Mouse (Mus musculus) left cerebral cortex, adult 9 months (tissue): ENCODE results near the gene Xrcc4.
A peak's percentile ranks its signal among the peaks of the same experiment; 100 is the strongest.
"Not testable (repeated sequence)": the region's sequence is repeated elsewhere in the genome, so short reads cannot be mapped to it uniquely, and the experiment has no call there.

Source experiments
- DNase-seq, 2 experiments: peaks; one replicate each; pipeline ENCODE4 v3.0.0; 2022; ENCODE audit warnings: low spot score in 2 of 2

Xrcc4 gene

GRCm38 (mm10) chr13:90088962-90089824, at the start of gene Xrcc4, which contains the start of gene Tmem167:
Xrcc4 (minus strand) TSS chr13:90089608.
Tmem167 (plus strand) TSS chr13:90089123.
- peak; percentile 97 to 99 for DNase-seq

DNA sequence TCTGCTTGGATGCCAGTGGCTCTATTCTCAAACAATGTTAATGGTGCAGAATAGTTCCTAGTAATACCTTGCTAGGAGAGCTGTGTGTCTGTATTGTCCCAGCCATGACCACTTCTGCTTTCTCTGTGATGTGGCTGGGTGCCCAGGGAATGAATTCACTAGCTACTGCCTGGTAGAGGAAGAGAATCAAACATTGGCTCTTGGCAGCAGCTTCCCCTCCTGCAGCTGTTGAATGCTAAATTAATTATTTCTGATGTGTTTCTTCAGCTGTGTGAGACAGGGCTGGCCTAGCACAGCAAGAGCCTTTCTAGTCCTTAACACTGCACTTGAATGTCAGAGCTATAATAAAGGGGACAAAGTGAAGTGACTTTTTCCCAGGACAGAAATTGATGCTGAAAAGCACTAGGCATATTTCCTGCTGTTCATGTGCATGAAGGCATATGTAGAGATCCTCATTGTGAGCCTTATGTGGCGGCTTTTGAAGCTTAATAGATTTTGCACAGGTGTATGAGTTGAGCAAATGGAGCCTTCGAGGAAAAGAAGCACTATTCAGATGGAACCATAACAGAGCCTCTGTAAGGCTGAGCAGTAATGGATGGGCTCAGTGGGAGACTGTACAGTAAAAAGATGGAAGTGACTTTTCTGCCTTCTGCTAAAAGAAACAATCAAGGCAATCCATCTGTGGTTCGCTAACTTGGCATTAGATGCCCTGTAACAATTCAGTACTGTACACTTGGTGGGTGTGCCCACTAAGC, 46.9 kb upstream of the Xrcc4 start:
- peak; percentile 26 to 46 for DNase-seq

DNA sequence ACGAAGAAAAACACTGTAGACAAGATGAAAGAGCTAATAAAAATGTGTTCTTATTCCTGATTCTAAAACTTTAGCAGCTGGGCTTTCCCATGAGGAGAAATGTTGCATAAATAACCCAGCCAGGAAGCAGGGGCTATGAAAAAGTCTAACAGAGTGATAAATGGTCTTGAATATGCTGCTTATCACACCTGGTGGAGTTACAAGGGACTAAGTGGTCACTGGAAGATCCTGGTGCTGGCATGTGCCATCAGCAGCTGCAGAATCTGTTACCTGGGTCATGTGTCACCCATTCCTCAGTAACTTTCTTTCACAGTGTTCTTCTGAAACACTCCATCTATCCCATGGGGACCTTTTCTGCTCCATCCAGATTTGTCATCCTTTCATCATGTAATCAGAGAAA, 22.3 kb upstream of the Xrcc4 start:
- no peak for DNase-seq

- DNase-seq: not testable (repeated sequence)
Measured at GRCm38 (mm10) chr13:90108746-90109145, 19.3 kb upstream of the Xrcc4 start.

DNA sequence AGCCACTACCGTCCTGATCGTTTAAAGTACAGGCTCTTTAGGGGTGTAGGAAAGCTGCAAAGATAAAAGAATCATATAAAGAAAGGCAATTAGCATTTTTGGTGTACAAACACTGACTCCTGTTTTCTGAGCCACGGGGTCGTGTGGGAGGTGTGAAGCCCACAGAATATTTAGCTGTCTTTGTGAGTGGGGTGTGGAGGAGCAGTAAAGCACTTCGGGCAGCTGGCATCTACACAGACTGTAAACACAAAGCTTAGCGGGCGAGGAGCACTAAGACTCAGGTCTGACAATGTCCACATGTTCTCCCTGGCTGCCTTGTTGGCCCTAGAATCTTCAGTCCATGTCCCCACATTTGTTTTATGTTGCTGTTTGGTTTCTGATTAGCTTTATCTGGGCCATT, 16.7 kb upstream of the Xrcc4 start:
- DNase-seq: peak in 1 of 2 experiments; percentile 7

DNA sequence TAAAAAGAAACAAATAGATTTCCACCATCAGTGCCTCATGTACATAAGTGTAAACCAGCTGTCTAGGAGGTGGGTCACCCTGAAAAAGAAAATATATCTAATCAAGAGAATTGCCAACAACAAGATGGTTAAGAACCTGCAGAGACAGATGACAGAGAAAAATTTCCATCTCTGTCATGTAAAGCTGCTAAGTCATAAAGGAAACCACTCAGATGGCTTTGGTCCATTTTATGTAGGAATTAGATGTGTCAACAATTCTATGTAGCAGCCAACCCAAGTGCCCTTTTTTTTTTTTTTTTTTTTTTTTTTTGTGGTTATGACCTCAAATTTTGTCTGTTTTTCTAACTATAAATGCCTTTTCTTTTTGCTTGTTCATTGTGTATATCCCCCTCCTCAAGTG, 12.1 kb upstream of the Xrcc4 start:
- DNase-seq: no peak

DNA sequence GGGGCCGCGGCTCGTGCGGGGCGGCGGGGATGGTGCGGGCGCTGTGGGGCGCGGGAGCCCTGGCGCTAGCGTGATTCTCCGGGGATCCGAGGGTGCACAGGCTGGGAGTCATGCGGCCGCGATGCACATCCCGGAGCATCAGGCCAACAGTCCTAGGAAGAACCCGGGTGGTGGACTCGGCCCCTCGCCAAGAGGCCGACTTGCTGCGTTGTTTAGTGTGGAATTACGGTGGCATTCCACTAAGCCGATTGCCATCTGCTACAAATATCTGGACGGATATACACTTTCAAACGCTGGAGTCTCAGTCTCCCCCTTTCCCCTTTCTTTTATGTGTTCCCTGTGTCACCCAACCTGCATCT, 396 bp upstream of the Xrcc4 start:
- DNase-seq: peak in 1 of 2 experiments; percentile 14

DNA sequence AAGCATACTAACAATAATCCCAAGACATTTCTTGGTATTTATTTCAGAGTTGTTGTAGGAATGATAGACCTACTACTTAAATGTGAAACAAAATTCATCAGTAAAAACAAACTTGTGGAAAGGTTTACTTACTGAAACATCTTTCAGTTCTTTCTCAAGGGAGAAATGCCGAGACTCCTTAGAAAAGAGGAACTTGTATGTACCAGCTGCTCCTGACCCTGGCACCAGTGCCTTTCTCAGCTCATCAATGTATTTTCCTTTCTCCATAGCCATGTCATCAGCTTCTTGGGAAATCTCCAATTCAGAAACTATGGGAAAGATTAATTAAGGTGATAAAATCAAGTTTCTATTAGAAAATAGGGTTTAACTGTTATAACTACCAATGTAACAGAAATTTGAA, 27.5 kb downstream of the Xrcc4 start:
- DNase-seq: no peak

GRCm38 (mm10) chr13:90052408-90052807, 37.0 kb downstream of the Xrcc4 start:
- DNase-seq: no peak

- DNase-seq: no peak
Measured at GRCm38 (mm10) chr13:90051735-90052134, 37.7 kb downstream of the Xrcc4 start.

GRCm38 (mm10) chr13:90039613-90040012, 49.8 kb downstream of the Xrcc4 start:
- DNase-seq: no peak

DNA sequence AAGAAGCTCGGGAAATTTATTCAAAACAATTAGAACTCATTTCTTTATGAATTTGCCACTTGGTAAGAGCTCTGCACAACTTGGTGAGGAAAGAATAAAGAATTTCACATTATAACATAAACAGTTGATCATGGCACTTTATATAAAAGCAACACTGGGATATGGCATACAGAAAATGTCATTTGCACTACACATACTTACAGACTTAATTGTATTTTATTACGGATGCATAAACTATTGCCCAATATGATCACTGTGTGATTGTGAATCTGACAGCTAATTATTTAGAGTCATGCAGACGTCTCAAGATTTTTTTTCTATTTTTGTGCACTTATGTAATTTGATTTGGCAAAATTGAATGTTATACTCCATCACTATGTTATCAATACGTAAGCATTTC, 56.4 kb downstream of the Xrcc4 start:
- DNase-seq: no peak

GRCm38 (mm10) chr13:90032523-90032922, 56.9 kb downstream of the Xrcc4 start:
- no peak for DNase-seq

DNA sequence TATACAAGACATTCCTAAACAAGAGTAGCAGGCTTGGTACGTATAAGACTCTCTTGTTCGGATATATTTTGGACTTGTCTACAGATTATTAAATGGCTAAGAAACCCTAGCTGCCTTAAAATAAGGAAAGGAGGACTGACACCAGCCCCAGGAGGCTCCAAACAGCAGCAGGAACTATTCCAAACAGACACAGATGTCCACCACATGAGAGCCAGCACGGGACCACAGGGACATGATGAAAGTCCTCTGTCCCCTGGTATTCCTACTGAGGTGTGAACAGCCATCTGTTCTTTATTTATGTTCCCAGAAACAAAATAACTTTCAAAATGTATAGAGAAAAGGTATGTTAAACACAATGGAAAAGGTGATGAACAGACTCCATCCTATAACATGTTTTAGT, 58.5 kb downstream of the Xrcc4 start:
- no peak for DNase-seq

GRCm38 (mm10) chr13:90012620-90013019, 76.8 kb downstream of the Xrcc4 start:
- no peak for DNase-seq

GRCm38 (mm10) chr13:90012198-90012597, 77.2 kb downstream of the Xrcc4 start:
- DNase-seq: no peak

DNA sequence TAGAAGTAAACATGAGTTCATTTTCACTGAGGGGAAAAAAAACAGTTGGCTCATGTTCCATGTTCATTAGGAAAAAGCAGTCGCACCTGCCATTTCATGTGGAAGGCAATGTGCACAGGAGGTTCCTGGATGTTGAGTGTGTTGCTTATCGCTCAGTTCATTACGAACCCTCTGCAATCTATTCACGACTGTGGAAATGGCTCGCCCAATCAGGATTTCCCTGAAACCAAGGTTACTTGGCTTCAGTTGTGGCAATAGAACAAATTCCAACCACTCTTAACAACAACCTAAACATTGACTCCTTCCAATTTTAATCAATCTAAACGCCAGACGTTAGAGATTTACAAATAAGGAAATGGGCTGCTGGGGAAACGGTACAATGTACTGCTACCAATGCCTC, 78.3 kb downstream of the Xrcc4 start:
- DNase-seq: no peak

- DNase-seq: no peak
Measured at GRCm38 (mm10) chr13:90009786-90010185, 79.6 kb downstream of the Xrcc4 start.

GRCm38 (mm10) chr13:90005561-90005960, 83.8 kb downstream of the Xrcc4 start:
- no peak for DNase-seq

DNA sequence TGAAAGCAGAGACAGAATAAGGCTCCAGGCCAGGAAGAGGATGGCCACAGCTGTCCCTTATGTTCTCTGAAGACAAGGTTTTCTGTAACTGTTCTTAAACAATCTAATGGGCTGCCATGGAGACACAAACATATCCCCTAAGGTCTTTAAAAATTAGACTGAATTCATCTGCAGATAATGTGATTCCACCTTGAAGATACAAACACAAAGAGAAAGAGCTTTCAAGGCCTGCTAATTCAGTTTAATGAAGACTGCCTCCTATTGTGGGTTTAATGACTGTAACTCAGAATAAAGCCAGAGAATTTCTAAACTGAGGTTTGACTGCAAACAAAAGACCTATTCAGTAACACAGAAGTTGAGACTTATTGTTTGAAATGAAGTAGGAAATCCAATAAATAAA, 91.9 kb downstream of the Xrcc4 start:
- no peak for DNase-seq

GRCm38 (mm10) chr13:89986087-89986486, 103.3 kb downstream of the Xrcc4 start:
- no peak for DNase-seq

- DNase-seq: no peak
Measured at GRCm38 (mm10) chr13:89970940-89971339, 118.5 kb downstream of the Xrcc4 start.

GRCm38 (mm10) chr13:89968671-89969070, 120.7 kb downstream of the Xrcc4 start:
- DNase-seq: no peak
